Mouse (Mus musculus): ENCODE results near the gene Gsg1l2. TPM values are rescaled to one million over a fixed set of nuclear protein-coding genes. Genes with fewer than 3 reads are reported as not detected.

The Gsg1l2 gene
- polyA plus RNA-seq (2012; rRNA removed) = not detected in 2 replicates

DNA sequence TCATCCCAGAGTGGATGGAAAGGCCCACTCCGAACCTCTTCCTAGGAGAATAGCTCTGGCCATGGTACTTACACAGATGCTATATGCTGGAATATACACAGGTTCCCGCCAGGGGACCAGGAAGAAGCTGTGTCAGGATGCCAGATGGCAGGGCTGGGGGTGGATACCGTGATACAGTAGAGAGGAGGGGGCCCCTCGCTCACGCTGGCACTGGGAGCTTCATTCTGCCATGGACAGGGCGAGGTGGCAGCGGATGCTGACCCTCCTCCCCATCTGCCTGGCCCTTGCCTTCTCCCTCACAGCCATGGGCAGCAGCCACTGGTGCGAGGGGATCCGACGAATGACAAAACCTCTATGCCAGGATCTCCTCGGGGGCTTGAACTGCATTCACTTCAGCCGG, at the start of gene Gsg1l2:
Gene Gsg1l2 (plus strand): TSS at position 230 of the 400 bp plus-strand sequence.

GRCm38 (mm10) chr11:67771053-67771452, 3.4 kb upstream of the Gsg1l2 start, which contains the start of gene Glp2r:
TSS of gene Glp2r (minus strand) at chr11:67771153.

DNA sequence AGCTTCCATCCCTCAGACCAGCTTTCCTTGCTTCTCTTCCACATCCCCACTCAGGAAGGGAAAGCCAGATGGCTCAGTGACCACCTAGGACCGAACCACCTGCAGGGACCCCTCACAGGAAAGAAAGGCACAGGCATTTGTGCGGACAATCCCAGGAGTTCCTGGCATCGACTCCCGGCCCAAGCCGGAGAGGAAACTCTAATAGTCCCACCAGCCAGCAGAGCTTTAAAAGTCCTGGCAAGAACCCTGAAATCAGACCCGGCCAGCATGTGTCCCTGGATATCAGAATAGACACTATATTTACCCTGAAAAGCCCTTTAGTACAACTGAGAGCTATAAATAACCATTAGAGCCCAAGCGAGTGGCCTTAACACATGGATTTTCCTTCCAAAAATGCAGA, 23.5 kb downstream of the Gsg1l2 start, which contains the start of gene Dhrs7c:
Gene Dhrs7c (plus strand): TSS at position 257 of the 400 bp plus-strand sequence.

Other genes with a start within 250 kb of the Gsg1l2 start
- 0.04 TPM in 1 of 2 replicates, not detected in the other for gene Rcvrn, start 79.3 kb upstream of the Gsg1l2 start, polyA plus RNA-seq (2012; rRNA removed)
- 0.25 and 0.53 TPM in 2 replicates for gene Glp2r, start 3.5 kb upstream of the Gsg1l2 start, polyA plus RNA-seq (2012; rRNA removed)
- 0.02 TPM in 1 of 2 replicates, not detected in the other for gene Dhrs7c, start 23.6 kb downstream of the Gsg1l2 start, polyA plus RNA-seq (2012; rRNA removed)
- 0.10 and 0.16 TPM in 2 replicates for gene Usp43, start 147.5 kb downstream of the Gsg1l2 start, polyA plus RNA-seq (2012; rRNA removed)
- gene Cfap52, start 191.0 kb downstream of the Gsg1l2 start, polyA plus RNA-seq (2012; rRNA removed) = 0.02 and 0.04 TPM in 2 replicates
- 8.2 and 8.4 TPM in 2 replicates for gene Stx8, start 191.6 kb downstream of the Gsg1l2 start, polyA plus RNA-seq (2012; rRNA removed)

Measured in liver, embryonic 18 days (tissue).